Mouse (Mus musculus): ENCODE results near the gene Klk6.

DNA sequence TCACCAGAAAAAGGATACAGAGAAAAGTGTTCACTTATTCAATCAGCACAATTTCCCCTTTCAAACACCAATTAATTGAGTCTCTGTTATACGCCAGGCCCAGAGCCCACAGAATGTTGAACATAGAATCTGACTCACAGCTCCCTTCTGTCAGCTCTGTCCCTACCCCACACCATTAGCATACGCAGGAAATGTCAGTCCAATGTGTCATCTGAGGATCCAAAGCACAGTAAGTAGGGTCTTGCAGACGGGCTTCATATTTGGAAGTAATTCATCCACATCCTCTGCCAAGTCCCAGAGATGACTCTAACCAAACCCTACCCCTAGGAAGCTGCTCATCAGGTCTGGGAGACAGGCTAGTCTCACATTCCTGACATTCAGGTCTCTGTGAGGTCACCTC, 36.2 kb upstream of the Klk6 start:
- TF ChIP-seq POLR2A (IDR thresholded peaks at IDR 0.05; ENCODE audit: low read depth, low read length) = no peak
- TF ChIP-seq CTCF (IDR thresholded peaks at IDR 0.05; ENCODE audit: extremely low read depth, insufficient read length, insufficient replicate concordance, low read depth, low read length) = no peak

Data from small intestine, adult 2 months (tissue).